Mouse (Mus musculus): Measurements from ENCODE around the gene Tent2.
A peak's percentile ranks its signal among the peaks of the same experiment; 100 is the strongest.
"Not testable (repeated sequence)": the region's sequence is repeated elsewhere in the genome, so short reads cannot be mapped to it uniquely, and the experiment has no call there.

Tent2 gene

GRCm38 (mm10) chr13:93191831-93192645 lies at the start of gene Tent2:
TSS of gene Tent2 (minus strand) at chr13:93192385.
- no peaks in the 10 kb centered on the region for H3K36me3 ChIP-seq (ENCODE audit: control insufficient read depth, insufficient read depth, low read length, poor library complexity, severe bottlenecking)
- H3K27me3 ChIP-seq (ENCODE audit: control insufficient read depth, insufficient read depth, low read length, poor library complexity, severe bottlenecking): no peaks in the 10 kb centered on the region
- DNase-seq (ENCODE audit: low read depth, low spot score): peak; percentile 96

GRCm38 (mm10) chr13:93241180-93241579 lies 49.0 kb upstream of the Tent2 start:
- Histone ChIP-seq H3K36me3 (ENCODE audit: control insufficient read depth, insufficient read depth, low read length, poor library complexity, severe bottlenecking) (no peaks in the 10 kb centered on the region), H3K27me3 (ENCODE audit: control insufficient read depth, insufficient read depth, low read length, poor library complexity, severe bottlenecking) (no peaks in the 10 kb centered on the region)
- no peak for DNase-seq (ENCODE audit: low read depth, low spot score)

GRCm38 (mm10) chr13:93239561-93239960 lies 47.4 kb upstream of the Tent2 start:
- Histone ChIP-seq H3K36me3 (ENCODE audit: control insufficient read depth, insufficient read depth, low read length, poor library complexity, severe bottlenecking) (no peaks in the 10 kb centered on the region), H3K27me3 (ENCODE audit: control insufficient read depth, insufficient read depth, low read length, poor library complexity, severe bottlenecking) (no peaks in the 10 kb centered on the region)
- DNase-seq (ENCODE audit: low read depth, low spot score): no peak

GRCm38 (mm10) chr13:93239134-93239533 lies 46.9 kb upstream of the Tent2 start:
- DNase-seq (ENCODE audit: low read depth, low spot score): no peak
- no peaks in the 10 kb centered on the region for H3K36me3 ChIP-seq (ENCODE audit: control insufficient read depth, insufficient read depth, low read length, poor library complexity, severe bottlenecking)
- H3K27me3 ChIP-seq (ENCODE audit: control insufficient read depth, insufficient read depth, low read length, poor library complexity, severe bottlenecking): no peaks in the 10 kb centered on the region

- Histone ChIP-seq H3K36me3 (ENCODE audit: control insufficient read depth, insufficient read depth, low read length, poor library complexity, severe bottlenecking) (no peaks in the 10 kb centered on the region), H3K27me3 (ENCODE audit: control insufficient read depth, insufficient read depth, low read length, poor library complexity, severe bottlenecking) (no peaks in the 10 kb centered on the region)
- peak; percentile 66 for DNase-seq (ENCODE audit: low read depth, low spot score)
Measured at GRCm38 (mm10) chr13:93237677-93238398, 45.7 kb upstream of the Tent2 start.

- no peak for DNase-seq (ENCODE audit: low read depth, low spot score)
- H3K27me3 ChIP-seq (ENCODE audit: control insufficient read depth, insufficient read depth, low read length, poor library complexity, severe bottlenecking): no peaks in the 10 kb centered on the region
- H3K36me3 ChIP-seq (ENCODE audit: control insufficient read depth, insufficient read depth, low read length, poor library complexity, severe bottlenecking): no peaks in the 10 kb centered on the region
Measured at GRCm38 (mm10) chr13:93234267-93235039, 42.3 kb upstream of the Tent2 start.

- Histone ChIP-seq H3K27me3 (ENCODE audit: control insufficient read depth, insufficient read depth, low read length, poor library complexity, severe bottlenecking) (no peaks in the 10 kb centered on the region), H3K36me3 (ENCODE audit: control insufficient read depth, insufficient read depth, low read length, poor library complexity, severe bottlenecking) (no peaks in the 10 kb centered on the region)
- no peak for DNase-seq (ENCODE audit: low read depth, low spot score)
Measured at GRCm38 (mm10) chr13:93232335-93232734, 40.1 kb upstream of the Tent2 start.

GRCm38 (mm10) chr13:93231016-93231415 lies 38.8 kb upstream of the Tent2 start:
- H3K36me3 ChIP-seq (ENCODE audit: control insufficient read depth, insufficient read depth, low read length, poor library complexity, severe bottlenecking): no peaks in the 10 kb centered on the region
- H3K27me3 ChIP-seq (ENCODE audit: control insufficient read depth, insufficient read depth, low read length, poor library complexity, severe bottlenecking): no peaks in the 10 kb centered on the region
- DNase-seq (ENCODE audit: low read depth, low spot score): no peak

- Histone ChIP-seq H3K27me3 (ENCODE audit: control insufficient read depth, insufficient read depth, low read length, poor library complexity, severe bottlenecking) (no peaks in the 10 kb centered on the region), H3K36me3 (ENCODE audit: control insufficient read depth, insufficient read depth, low read length, poor library complexity, severe bottlenecking) (no peaks in the 10 kb centered on the region)
- no peak for DNase-seq (ENCODE audit: low read depth, low spot score)
Measured at GRCm38 (mm10) chr13:93211741-93212140, 19.6 kb upstream of the Tent2 start.

GRCm38 (mm10) chr13:93192646-93193026 lies 451 bp upstream of the Tent2 start:
- DNase-seq (ENCODE audit: low read depth, low spot score): no peak
- no peaks in the 10 kb centered on the region for H3K36me3 ChIP-seq (ENCODE audit: control insufficient read depth, insufficient read depth, low read length, poor library complexity, severe bottlenecking)
- no peaks in the 10 kb centered on the region for H3K27me3 ChIP-seq (ENCODE audit: control insufficient read depth, insufficient read depth, low read length, poor library complexity, severe bottlenecking)

GRCm38 (mm10) chr13:93189416-93189815 lies 2.8 kb downstream of the Tent2 start:
- no peak for DNase-seq (ENCODE audit: low read depth, low spot score)
- Histone ChIP-seq H3K36me3 (ENCODE audit: control insufficient read depth, insufficient read depth, low read length, poor library complexity, severe bottlenecking) (no peaks in the 10 kb centered on the region), H3K27me3 (ENCODE audit: control insufficient read depth, insufficient read depth, low read length, poor library complexity, severe bottlenecking) (no peaks in the 10 kb centered on the region)

- no peaks in the 10 kb centered on the region for H3K27me3 ChIP-seq (ENCODE audit: control insufficient read depth, insufficient read depth, low read length, poor library complexity, severe bottlenecking)
- no peak for DNase-seq (ENCODE audit: low read depth, low spot score)
- H3K36me3 ChIP-seq (ENCODE audit: control insufficient read depth, insufficient read depth, low read length, poor library complexity, severe bottlenecking): peaks cover 1% of the 10 kb centered on the region; the same call in 1 of the 2 replicates
Measured at GRCm38 (mm10) chr13:93188738-93189137, 3.4 kb downstream of the Tent2 start.

- H3K27me3 ChIP-seq (ENCODE audit: control insufficient read depth, insufficient read depth, low read length, poor library complexity, severe bottlenecking); H3K36me3 ChIP-seq (ENCODE audit: control insufficient read depth, insufficient read depth, low read length, poor library complexity, severe bottlenecking): not testable (repeated sequence)
- DNase-seq (ENCODE audit: low read depth, low spot score): peak; percentile 71
Measured at GRCm38 (mm10) chr13:93187792-93188191, 4.4 kb downstream of the Tent2 start.

- DNase-seq (ENCODE audit: low read depth, low spot score): peak; percentile 56
- Histone ChIP-seq H3K27me3 (ENCODE audit: control insufficient read depth, insufficient read depth, low read length, poor library complexity, severe bottlenecking) (no peaks in the 10 kb centered on the region), H3K36me3 (ENCODE audit: control insufficient read depth, insufficient read depth, low read length, poor library complexity, severe bottlenecking) (peaks cover 6% of the 10 kb centered on the region)
Measured at GRCm38 (mm10) chr13:93180351-93180750, 11.8 kb downstream of the Tent2 start.

GRCm38 (mm10) chr13:93179522-93179921 lies 12.7 kb downstream of the Tent2 start:
- peaks cover 6% of the 10 kb centered on the region for H3K36me3 ChIP-seq (ENCODE audit: control insufficient read depth, insufficient read depth, low read length, poor library complexity, severe bottlenecking)
- no peak for DNase-seq (ENCODE audit: low read depth, low spot score)

More at GRCm38 (mm10) chr13:93179522-93179921, 12.7 kb downstream of the Tent2 start:
- no peaks in the 10 kb centered on the region for H3K27me3 ChIP-seq (ENCODE audit: control insufficient read depth, insufficient read depth, low read length, poor library complexity, severe bottlenecking)
